Mouse (Mus musculus): ENCODE measurements around the gene Msmb. TPM values are rescaled to one million over a fixed set of nuclear protein-coding genes. Genes with fewer than 3 reads are reported as not detected.

Msmb gene
- total and polyA plus RNA-seq, 3 experiments = 0.44 TPM; not detected in 2

- Histone ChIP-seq H3K4me3 (ENCODE audit: low read depth, low read length) (peak overlapping the region; percentile 97), H3K36me3 (replicated peaks) (peaks cover 31% of the 10 kb centered on the region), H3K9me3 (replicated peaks) (peaks cover 5% of the 10 kb centered on the region; the same call in 1 of the 2 replicates), H3K27me3 (ENCODE audit: insufficient read depth, low read length) (peaks cover under 1% of the 10 kb centered on the region; the same call in 1 of the 2 replicates), H3K4me1 (ENCODE audit: insufficient read depth, low read depth, low read length) (peaks cover 59% of the 10 kb centered on the region)
- DNase-seq (ENCODE audit: low spot score) (no peak), ATAC-seq (ENCODE audit: extremely low read depth, insufficient number of reproducible peaks, low FRiP score, poor library complexity, severe bottlenecking) (no peak)
- TF ChIP-seq CTCF (IDR thresholded peaks at IDR 0.05; ENCODE audit: low read depth, low read length) (no peak), TAL1 (conservative IDR thresholded peaks at IDR 0.05; ENCODE audit: low read depth, low read length) (peak; percentile 35; the same call in 1 of the 2 replicates)
Observed at GRCm38 (mm10) chr14:32161090-32161885, 19.5 kb downstream of the Msmb start.

GRCm38 (mm10) chr14:32162231-32162630, 20.4 kb downstream of the Msmb start:
- H3K27me3 ChIP-seq (ENCODE audit: insufficient read depth, low read length) = no peaks in the 10 kb centered on the region
- TF ChIP-seq TAL1 (conservative IDR thresholded peaks at IDR 0.05; ENCODE audit: low read depth, low read length) (no peak), GATA1 (IDR thresholded peaks at IDR 0.05; ENCODE audit: borderline replicate concordance, low read length) (no peak), POLR2AphosphoS5 (IDR thresholded peaks at IDR 0.05; ENCODE audit: insufficient replicate concordance, low read depth, low read length) (no peak), GATA2 (IDR thresholded peaks at IDR 0.05; ENCODE audit: borderline replicate concordance, low read depth, low read length) (no peak), CTCF (IDR thresholded peaks at IDR 0.05; ENCODE audit: low read depth, low read length) (no peak)
- no peak overlapping the region; the same call in 1 of the 2 replicates for H3K4me3 ChIP-seq (ENCODE audit: low read depth, low read length)
- DNase-seq (ENCODE audit: low spot score) (no peak), ATAC-seq (ENCODE audit: extremely low read depth, insufficient number of reproducible peaks, low FRiP score, poor library complexity, severe bottlenecking) (no peak)
- peaks cover 5% of the 10 kb centered on the region; the same call in 1 of the 2 replicates for H3K9me3 ChIP-seq (replicated peaks)
- H3K4me1 ChIP-seq (ENCODE audit: insufficient read depth, low read depth, low read length) = peaks cover 59% of the 10 kb centered on the region
- peaks cover 31% of the 10 kb centered on the region for H3K36me3 ChIP-seq (replicated peaks)

GRCm38 (mm10) chr14:32163203-32163888, 21.5 kb downstream of the Msmb start:
- no peak for TF ChIP-seq POLR2AphosphoS5 (IDR thresholded peaks at IDR 0.05; ENCODE audit: insufficient replicate concordance, low read depth, low read length)
- TF ChIP-seq GATA1 (IDR thresholded peaks at IDR 0.05; ENCODE audit: borderline replicate concordance, low read length) = no peak
- no peak for TF ChIP-seq GATA2 (IDR thresholded peaks at IDR 0.05; ENCODE audit: borderline replicate concordance, low read depth, low read length)
- TF ChIP-seq TAL1 (conservative IDR thresholded peaks at IDR 0.05; ENCODE audit: low read depth, low read length) = no peak
- no peak for TF ChIP-seq CTCF (IDR thresholded peaks at IDR 0.05; ENCODE audit: low read depth, low read length)
- peaks cover 61% of the 10 kb centered on the region for H3K4me1 ChIP-seq (ENCODE audit: insufficient read depth, low read depth, low read length)
- no peak for ATAC-seq (ENCODE audit: extremely low read depth, insufficient number of reproducible peaks, low FRiP score, poor library complexity, severe bottlenecking)
- H3K4me3 ChIP-seq (ENCODE audit: low read depth, low read length) = no peak overlapping the region; the same call in 1 of the 2 replicates
- peaks cover 21% of the 10 kb centered on the region for H3K36me3 ChIP-seq (replicated peaks)
- H3K27me3 ChIP-seq (ENCODE audit: insufficient read depth, low read length) = no peaks in the 10 kb centered on the region
- peaks cover 5% of the 10 kb centered on the region; the same call in 1 of the 2 replicates for H3K9me3 ChIP-seq (replicated peaks)
- no peak for DNase-seq (ENCODE audit: low spot score)

- H3K36me3 ChIP-seq (replicated peaks) = peaks cover 18% of the 10 kb centered on the region
- DNase-seq (ENCODE audit: low spot score) = no peak
- ATAC-seq (ENCODE audit: extremely low read depth, insufficient number of reproducible peaks, low FRiP score, poor library complexity, severe bottlenecking) = no peak
- no peaks in the 10 kb centered on the region for H3K27me3 ChIP-seq (ENCODE audit: insufficient read depth, low read length)
- peaks cover 57% of the 10 kb centered on the region for H3K4me1 ChIP-seq (ENCODE audit: insufficient read depth, low read depth, low read length)
- no peak overlapping the region; the same call in 1 of the 2 replicates for H3K4me3 ChIP-seq (ENCODE audit: low read depth, low read length)
- no peak for TF ChIP-seq GATA1 (IDR thresholded peaks at IDR 0.05; ENCODE audit: borderline replicate concordance, low read length)
- TF ChIP-seq CTCF (IDR thresholded peaks at IDR 0.05; ENCODE audit: low read depth, low read length) = no peak
- TF ChIP-seq POLR2AphosphoS5 (IDR thresholded peaks at IDR 0.05; ENCODE audit: insufficient replicate concordance, low read depth, low read length) = no peak
- no peak for TF ChIP-seq GATA2 (IDR thresholded peaks at IDR 0.05; ENCODE audit: borderline replicate concordance, low read depth, low read length)
- TF ChIP-seq TAL1 (conservative IDR thresholded peaks at IDR 0.05; ENCODE audit: low read depth, low read length) = no peak
- H3K9me3 ChIP-seq (replicated peaks) = no peaks in the 10 kb centered on the region
Observed at GRCm38 (mm10) chr14:32164173-32165051, 22.6 kb downstream of the Msmb start.

GRCm38 (mm10) chr14:32165278-32166061, 23.6 kb downstream of the Msmb start:
- H3K4me3 ChIP-seq (ENCODE audit: low read depth, low read length) = peak overlapping the region; percentile 72
- DNase-seq (ENCODE audit: low spot score) (peak; percentile 48), ATAC-seq (ENCODE audit: extremely low read depth, insufficient number of reproducible peaks, low FRiP score, poor library complexity, severe bottlenecking) (peak; percentile 31)
- H3K9me3 ChIP-seq (replicated peaks) = no peaks in the 10 kb centered on the region
- peak; percentile 61; the same call in 1 of the 2 replicates for TF ChIP-seq POLR2AphosphoS5 (IDR thresholded peaks at IDR 0.05; ENCODE audit: insufficient replicate concordance, low read depth, low read length)
- no peak; the same call in 1 of the 2 replicates for TF ChIP-seq TAL1 (conservative IDR thresholded peaks at IDR 0.05; ENCODE audit: low read depth, low read length)
- no peaks in the 10 kb centered on the region for H3K27me3 ChIP-seq (ENCODE audit: insufficient read depth, low read length)
- peaks cover 28% of the 10 kb centered on the region for H3K36me3 ChIP-seq (replicated peaks)
- peaks cover 68% of the 10 kb centered on the region for H3K4me1 ChIP-seq (ENCODE audit: insufficient read depth, low read depth, low read length)
